Mouse (Mus musculus): ENCODE results near the gene Yju2.

Gene Yju2

GRCm38 (mm10) chr17:55964996-55965395, 6.1 kb downstream of the Yju2 start:
- Histone ChIP-seq H3K9me3 (ENCODE audit: low read length) (no peaks in the 10 kb centered on the region), H3K4me3 (replicated peaks; ENCODE audit: low read length) (no peak overlapping the region), H3K27me3 (ENCODE audit: insufficient read depth, low read length) (peaks cover 9% of the 10 kb centered on the region), H3K36me3 (ENCODE audit: insufficient read depth, low read length) (peaks cover 82% of the 10 kb centered on the region), H3K4me1 (replicated peaks; ENCODE audit: low read depth, low read length) (peaks cover 38% of the 10 kb centered on the region)
- TF ChIP-seq CTCF (conservative IDR thresholded peaks at IDR 0.05; ENCODE audit: low read length): no peak
- no peak for TF ChIP-seq POU5F1 (IDR thresholded peaks at IDR 0.05; ENCODE audit: borderline replicate concordance, low read length)
- no peak for TF ChIP-seq NANOG (IDR thresholded peaks at IDR 0.05; ENCODE audit: borderline replicate concordance, low read length)

- Histone ChIP-seq H3K27me3 (ENCODE audit: insufficient read depth, low read length) (peaks cover 31% of the 10 kb centered on the region), H3K4me3 (replicated peaks; ENCODE audit: low read length) (no peak overlapping the region), H3K36me3 (ENCODE audit: insufficient read depth, low read length) (peaks cover 60% of the 10 kb centered on the region), H3K4me1 (replicated peaks; ENCODE audit: low read depth, low read length) (peaks cover 51% of the 10 kb centered on the region), H3K9me3 (ENCODE audit: low read length) (no peaks in the 10 kb centered on the region)
- TF ChIP-seq CTCF (conservative IDR thresholded peaks at IDR 0.05; ENCODE audit: low read length): no peak
- no peak for TF ChIP-seq NANOG (IDR thresholded peaks at IDR 0.05; ENCODE audit: borderline replicate concordance, low read length)
- TF ChIP-seq POU5F1 (IDR thresholded peaks at IDR 0.05; ENCODE audit: borderline replicate concordance, low read length): no peak
Observed at GRCm38 (mm10) chr17:55967186-55967585, 8.3 kb downstream of the Yju2 start.

GRCm38 (mm10) chr17:55968210-55968609, 9.3 kb downstream of the Yju2 start:
- Histone ChIP-seq H3K4me3 (replicated peaks; ENCODE audit: low read length) (no peak overlapping the region), H3K36me3 (ENCODE audit: insufficient read depth, low read length) (peaks cover 52% of the 10 kb centered on the region), H3K27me3 (ENCODE audit: insufficient read depth, low read length) (peaks cover 41% of the 10 kb centered on the region), H3K4me1 (replicated peaks; ENCODE audit: low read depth, low read length) (peaks cover 46% of the 10 kb centered on the region), H3K9me3 (ENCODE audit: low read length) (no peaks in the 10 kb centered on the region)
- TF ChIP-seq POU5F1 (IDR thresholded peaks at IDR 0.05; ENCODE audit: borderline replicate concordance, low read length) (no peak), CTCF (conservative IDR thresholded peaks at IDR 0.05; ENCODE audit: low read length) (no peak), NANOG (IDR thresholded peaks at IDR 0.05; ENCODE audit: borderline replicate concordance, low read length) (no peak)

GRCm38 (mm10) chr17:55969560-55969959, 10.7 kb downstream of the Yju2 start:
- peaks cover 42% of the 10 kb centered on the region for H3K4me1 ChIP-seq (replicated peaks; ENCODE audit: low read depth, low read length)
- no peak for TF ChIP-seq POU5F1 (IDR thresholded peaks at IDR 0.05; ENCODE audit: borderline replicate concordance, low read length)
- TF ChIP-seq NANOG (IDR thresholded peaks at IDR 0.05; ENCODE audit: borderline replicate concordance, low read length): no peak
- TF ChIP-seq CTCF (conservative IDR thresholded peaks at IDR 0.05; ENCODE audit: low read length): no peak

GRCm38 (mm10) chr17:55969966-55970891, 11.3 kb downstream of the Yju2 start, which contains the start of gene Shd:
Gene Shd (plus strand): TSS chr17:55970467.
- Histone ChIP-seq H3K9me3 (ENCODE audit: low read length) (no peaks in the 10 kb centered on the region), H3K36me3 (ENCODE audit: insufficient read depth, low read length) (peaks cover 34% of the 10 kb centered on the region), H3K4me1 (replicated peaks; ENCODE audit: low read depth, low read length) (peaks cover 36% of the 10 kb centered on the region), H3K4me3 (replicated peaks; ENCODE audit: low read length) (peak within 1 kb of the TSS; percentile 79), H3K27me3 (ENCODE audit: insufficient read depth, low read length) (peaks cover 51% of the 10 kb centered on the region)
- TF ChIP-seq NANOG (IDR thresholded peaks at IDR 0.05; ENCODE audit: borderline replicate concordance, low read length): no peak
- TF ChIP-seq POU5F1 (IDR thresholded peaks at IDR 0.05; ENCODE audit: borderline replicate concordance, low read length): no peak
- no peak for TF ChIP-seq CTCF (conservative IDR thresholded peaks at IDR 0.05; ENCODE audit: low read length)

More at GRCm38 (mm10) chr17:55969560-55969959, 10.7 kb downstream of the Yju2 start:
- Histone ChIP-seq H3K9me3 (ENCODE audit: low read length) (no peaks in the 10 kb centered on the region), H3K4me3 (replicated peaks; ENCODE audit: low read length) (peak overlapping the region; percentile 79; the same call in 1 of the 2 replicates), H3K27me3 (ENCODE audit: insufficient read depth, low read length) (peaks cover 51% of the 10 kb centered on the region), H3K36me3 (ENCODE audit: insufficient read depth, low read length) (peaks cover 41% of the 10 kb centered on the region)

GRCm38 (mm10) chr17:55971453-55971852, 12.6 kb downstream of the Yju2 start:
- Histone ChIP-seq H3K36me3 (ENCODE audit: insufficient read depth, low read length) (peaks cover 23% of the 10 kb centered on the region), H3K27me3 (ENCODE audit: insufficient read depth, low read length) (peaks cover 51% of the 10 kb centered on the region), H3K4me1 (replicated peaks; ENCODE audit: low read depth, low read length) (peaks cover 42% of the 10 kb centered on the region), H3K9me3 (ENCODE audit: low read length) (no peaks in the 10 kb centered on the region), H3K4me3 (replicated peaks; ENCODE audit: low read length) (peak overlapping the region; percentile 79)
- TF ChIP-seq CTCF (conservative IDR thresholded peaks at IDR 0.05; ENCODE audit: low read length) (no peak), NANOG (IDR thresholded peaks at IDR 0.05; ENCODE audit: borderline replicate concordance, low read length) (no peak), POU5F1 (IDR thresholded peaks at IDR 0.05; ENCODE audit: borderline replicate concordance, low read length) (no peak)

GRCm38 (mm10) chr17:55976255-55976862, 17.5 kb downstream of the Yju2 start:
- H3K27me3 ChIP-seq (ENCODE audit: insufficient read depth, low read length): peaks cover 39% of the 10 kb centered on the region
- TF ChIP-seq CTCF (conservative IDR thresholded peaks at IDR 0.05; ENCODE audit: low read length): peak; percentile 79
- TF ChIP-seq NANOG (IDR thresholded peaks at IDR 0.05; ENCODE audit: borderline replicate concordance, low read length): no peak
- H3K4me1 ChIP-seq (replicated peaks; ENCODE audit: low read depth, low read length): peaks cover 27% of the 10 kb centered on the region
- H3K36me3 ChIP-seq (ENCODE audit: insufficient read depth, low read length): no peaks in the 10 kb centered on the region
- 0 out of 2 replicates have a peak overlapping the region, but pooled peaks have one; percentile 37 for H3K4me3 ChIP-seq (replicated peaks; ENCODE audit: low read length)
- no peaks in the 10 kb centered on the region for H3K9me3 ChIP-seq (ENCODE audit: low read length)

GRCm38 (mm10) chr17:55977301-55977700, 18.4 kb downstream of the Yju2 start:
- TF ChIP-seq NANOG (IDR thresholded peaks at IDR 0.05; ENCODE audit: borderline replicate concordance, low read length) (no peak), POU5F1 (IDR thresholded peaks at IDR 0.05; ENCODE audit: borderline replicate concordance, low read length) (no peak), CTCF (conservative IDR thresholded peaks at IDR 0.05; ENCODE audit: low read length) (no peak)
- Histone ChIP-seq H3K36me3 (ENCODE audit: insufficient read depth, low read length) (no peaks in the 10 kb centered on the region), H3K4me3 (replicated peaks; ENCODE audit: low read length) (no peak overlapping the region), H3K4me1 (replicated peaks; ENCODE audit: low read depth, low read length) (peaks cover 21% of the 10 kb centered on the region), H3K9me3 (ENCODE audit: low read length) (no peaks in the 10 kb centered on the region), H3K27me3 (ENCODE audit: insufficient read depth, low read length) (peaks cover 30% of the 10 kb centered on the region)

Data from E14TG2a.4 (cell line).